Mouse (Mus musculus) kidney, embryonic 15.5 days (tissue): ENCODE measurements around the gene Arpc3. TPM values are rescaled to one million over a fixed set of nuclear protein-coding genes. Genes with fewer than 3 reads are reported as not detected.

ENCODE experiments used
- ATAC-seq: fragments of 200-750 bp; cut with Nextera tagmentation; replicated peaks from 2 replicates; pipeline ENCODE4 v1.8.0; 2017; ENCODE audit warnings: moderate TSS enrichment; ENCODE audit not compliant: low FRiP score
- H3K27ac ChIP-seq: fragments of 300-500 bp; sonication (generic); 2 replicates; pipeline ENCODE4 v1.5.1; 2015; ENCODE audit warnings: mild to moderate bottlenecking, inconsistent platforms
- H3K27me3 ChIP-seq: fragments of 300-500 bp; sonication (generic); 2 replicates; pipeline ENCODE4 v1.6.1; 2015; ENCODE audit warnings: inconsistent platforms
- H3K36me3 ChIP-seq: fragments of 300-500 bp; sonication (generic); 2 replicates; pipeline ENCODE4 v1.6.1; 2015; ENCODE audit warnings: inconsistent platforms
- H3K4me1 ChIP-seq: fragments of 300-500 bp; sonication (generic); 2 replicates; pipeline ENCODE4 v1.6.1; 2015; ENCODE audit warnings: inconsistent platforms
- H3K4me2 ChIP-seq: fragments of 300-500 bp; sonication (generic); 2 replicates; pipeline ENCODE4 v1.6.1; 2015; ENCODE audit warnings: moderate library complexity, mild to moderate bottlenecking, inconsistent platforms
- H3K4me3 ChIP-seq: fragments of 300-500 bp; sonication (generic); replicated peaks from 2 replicates; pipeline ENCODE4 v1.5.1; 2015; ENCODE audit warnings: mild to moderate bottlenecking, inconsistent platforms
- H3K9ac ChIP-seq: fragments of 300-500 bp; sonication (generic); 2 replicates; pipeline ENCODE4 v1.6.1; 2015; ENCODE audit warnings: mild to moderate bottlenecking, inconsistent platforms
- H3K9me3 ChIP-seq: fragments of 300-500 bp; sonication (generic); replicated peaks from 2 replicates; pipeline ENCODE4 v1.6.1; 2016; ENCODE audit warnings: inconsistent platforms
- WGBS: fragments of 180-500 bp; shearing (Covaris S2); methylation state at CpG from one replicate; pipeline ENCODE4 v1.1.7; 2015; ENCODE audit warnings: mixed read lengths; 5-methylcytosine and 5-hydroxymethylcytosine counted together
- polyA plus RNA-seq: library from polyadenylated mRNA; unstranded; fragments of >200 nt; fragmentation: Nextera tagmentation; extraction: Ambion mirVana; gene quantifications from 2 replicates; pipeline ENCODE4 v1.2.1, GENCODE M21; 2015

Arpc3 gene
- polyA plus RNA-seq, 1 experiment from 2014 or later: 131 TPM

- H3K4me1 ChIP-seq: peaks cover 5% of the 10 kb centered on the region
- WGBS: 96% methylated on average over 12 of the region's 12 CpGs
- H3K9ac ChIP-seq: no peak overlapping the region
- H3K9me3 ChIP-seq: no peaks in the 10 kb centered on the region
- H3K4me3 ChIP-seq: no peak overlapping the region
- no peak for ATAC-seq
- H3K4me2 ChIP-seq: no peak overlapping the region
- peaks cover 70% of the 10 kb centered on the region for H3K36me3 ChIP-seq
- no peak overlapping the region for H3K27ac ChIP-seq
- H3K27me3 ChIP-seq: no peaks in the 10 kb centered on the region
Observed at GRCm38 (mm10) chr5:122378171-122378570, 13.5 kb upstream of the Arpc3 start.

GRCm38 (mm10) chr5:122379374-122380155, 12.1 kb upstream of the Arpc3 start:
- Histone ChIP-seq H3K4me3 (no peak overlapping the region), H3K9ac (no peak overlapping the region), H3K27me3 (no peaks in the 10 kb centered on the region), H3K9me3 (no peaks in the 10 kb centered on the region), H3K4me1 (no peaks in the 10 kb centered on the region), H3K27ac (no peak overlapping the region), H3K36me3 (peaks cover 67% of the 10 kb centered on the region), H3K4me2 (no peak overlapping the region)
- 50% methylated on average over 11 of the region's 11 CpGs for WGBS
- ATAC-seq: peak; percentile 18; the same call in 1 of the 2 replicates

DNA sequence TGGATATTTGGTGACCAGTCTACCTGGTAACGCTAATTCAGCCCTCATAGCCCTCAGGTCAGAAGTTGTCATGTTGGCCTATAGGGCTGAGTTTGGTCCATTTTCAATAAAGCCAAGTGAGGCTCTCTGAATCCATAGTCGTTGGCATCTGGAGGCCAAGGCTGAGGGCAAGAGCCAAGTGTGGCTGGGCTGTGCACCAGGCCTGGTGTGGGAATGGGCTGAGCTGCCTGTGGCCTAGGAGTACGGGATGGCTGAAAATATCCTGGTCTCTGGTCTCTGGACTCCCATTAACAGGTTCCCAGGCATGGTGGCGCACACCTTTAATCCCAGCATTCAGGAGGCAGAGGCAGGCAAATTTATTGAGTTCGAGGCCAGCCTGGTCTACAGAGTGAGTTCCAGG, 1.7 kb upstream of the Arpc3 start:
- ATAC-seq: no peak
- H3K27ac ChIP-seq: no peak overlapping the region
- peaks cover 15% of the 10 kb centered on the region for H3K4me1 ChIP-seq
- H3K36me3 ChIP-seq: peaks cover 6% of the 10 kb centered on the region; the same call in 1 of the 2 replicates
- no peaks in the 10 kb centered on the region for H3K9me3 ChIP-seq
- H3K4me3 ChIP-seq: no peak overlapping the region
- H3K27me3 ChIP-seq: no peaks in the 10 kb centered on the region
- WGBS: 92% methylated on average over 5 of the region's 5 CpGs
- no peak overlapping the region for H3K4me2 ChIP-seq
- no peak overlapping the region for H3K9ac ChIP-seq

- Histone ChIP-seq H3K27me3 (no peaks in the 10 kb centered on the region), H3K4me3 (no peak overlapping the region), H3K9ac (no peak overlapping the region), H3K9me3 (no peaks in the 10 kb centered on the region), H3K36me3 (peaks cover 9% of the 10 kb centered on the region; the same call in 1 of the 2 replicates), H3K27ac (no peak overlapping the region), H3K4me2 (no peak overlapping the region), H3K4me1 (peaks cover 17% of the 10 kb centered on the region)
- ATAC-seq: no peak
Observed at GRCm38 (mm10) chr5:122390671-122391070, 1.0 kb upstream of the Arpc3 start.

GRCm38 (mm10) chr5:122391178-122391785, 396 bp upstream of the Arpc3 start:
- peaks cover 17% of the 10 kb centered on the region for H3K4me1 ChIP-seq

GRCm38 (mm10) chr5:122392227-122393004, 738 bp downstream of the Arpc3 start:
- Histone ChIP-seq H3K27ac (peak overlapping the region; percentile 82; the same call in 1 of the 2 replicates), H3K4me2 (peak overlapping the region; percentile 74), H3K4me1 (peaks cover 17% of the 10 kb centered on the region), H3K4me3 (peak overlapping the region; percentile 93), H3K27me3 (no peaks in the 10 kb centered on the region), H3K9ac (peak overlapping the region; percentile 88), H3K36me3 (peaks cover 19% of the 10 kb centered on the region), H3K9me3 (no peaks in the 10 kb centered on the region)
- ATAC-seq: no peak
- 13% methylated on average over 19 of the region's 19 CpGs for whole genome bisulfite sequencing

More at GRCm38 (mm10) chr5:122391178-122391785, 396 bp upstream of the Arpc3 start:
- ATAC-seq: no peak
- Histone ChIP-seq H3K9me3 (no peaks in the 10 kb centered on the region), H3K36me3 (peaks cover 9% of the 10 kb centered on the region; the same call in 1 of the 2 replicates), H3K4me3 (peak overlapping the region; percentile 93), H3K9ac (no peak overlapping the region), H3K4me2 (peak overlapping the region; percentile 74), H3K27me3 (no peaks in the 10 kb centered on the region), H3K27ac (no peak overlapping the region)
- WGBS: 52% methylated on average over 16 of the region's 16 CpGs

- Histone ChIP-seq H3K27ac (no peak overlapping the region), H3K9me3 (no peaks in the 10 kb centered on the region), H3K9ac (no peak overlapping the region), H3K27me3 (no peaks in the 10 kb centered on the region), H3K4me3 (no peak overlapping the region), H3K36me3 (peaks cover 32% of the 10 kb centered on the region), H3K4me2 (no peak overlapping the region), H3K4me1 (peaks cover 17% of the 10 kb centered on the region)
- ATAC-seq: no peak
- 50% methylated on average over 2 of the region's 2 CpGs for WGBS
Observed at GRCm38 (mm10) chr5:122393887-122394286, 2.2 kb downstream of the Arpc3 start.

DNA sequence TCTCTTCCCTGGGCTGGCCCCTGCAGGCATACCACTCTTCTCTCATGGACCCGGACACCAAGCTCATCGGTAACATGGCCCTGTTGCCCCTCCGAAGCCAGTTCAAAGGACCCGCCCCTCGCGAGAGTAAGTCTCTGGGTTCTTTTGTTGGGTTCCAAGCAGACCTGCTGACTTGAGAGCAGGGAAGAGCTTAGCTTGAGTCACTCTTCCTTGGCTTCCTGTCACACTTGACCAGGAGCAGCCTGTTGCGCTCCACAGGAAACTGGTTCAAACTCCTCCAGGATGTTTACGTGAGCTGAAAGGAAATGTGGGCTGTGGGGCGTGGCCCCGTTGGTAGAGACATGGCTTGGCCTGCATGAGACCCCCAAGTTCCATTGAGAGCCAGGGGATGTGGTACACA, 5.1 kb downstream of the Arpc3 start:
- WGBS: 85% methylated on average over 10 of the region's 10 CpGs
- 0 out of 2 replicates have a peak overlapping the region, but pooled peaks have one; percentile 14 for H3K4me3 ChIP-seq
- no peak overlapping the region for H3K9ac ChIP-seq
- H3K4me1 ChIP-seq: peaks cover 25% of the 10 kb centered on the region
- no peaks in the 10 kb centered on the region for H3K9me3 ChIP-seq
- peak overlapping the region; percentile 78 for H3K27ac ChIP-seq
- no peaks in the 10 kb centered on the region for H3K27me3 ChIP-seq
- ATAC-seq: 0 out of 2 replicates have a peak, but pooled peaks have one; percentile 27
- 0 out of 2 replicates have a peak overlapping the region, but pooled peaks have one; percentile 14 for H3K4me2 ChIP-seq
- peaks cover 56% of the 10 kb centered on the region for H3K36me3 ChIP-seq

DNA sequence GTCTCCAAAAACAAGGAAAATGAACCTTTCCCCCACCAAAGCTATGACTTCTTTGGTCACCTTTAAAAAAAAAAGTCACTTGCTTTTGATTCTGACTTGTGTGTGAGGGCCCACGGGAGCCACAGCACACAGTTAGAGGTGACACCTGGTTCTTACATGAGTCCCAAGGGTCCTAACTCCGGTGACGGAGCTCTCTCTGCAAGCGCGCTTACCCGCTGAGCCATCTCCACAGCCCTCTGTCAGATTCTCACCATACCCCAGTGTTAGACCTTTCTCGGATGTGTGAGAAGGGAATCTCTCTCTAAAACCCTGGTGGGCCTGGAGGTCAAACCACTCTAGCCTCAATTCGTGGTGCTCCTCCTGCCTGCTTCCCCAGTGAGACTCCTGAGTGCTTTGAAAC, 5.8 kb downstream of the Arpc3 start:
- H3K27ac ChIP-seq: peak overlapping the region; percentile 78; the same call in 1 of the 2 replicates
- H3K9ac ChIP-seq: no peak overlapping the region
- no peak overlapping the region for H3K4me3 ChIP-seq
- WGBS: 89% methylated on average over 8 of the region's 8 CpGs
- ATAC-seq: no peak
- H3K4me2 ChIP-seq: no peak overlapping the region
- no peaks in the 10 kb centered on the region for H3K27me3 ChIP-seq
- H3K4me1 ChIP-seq: peaks cover 21% of the 10 kb centered on the region
- peaks cover 63% of the 10 kb centered on the region for H3K36me3 ChIP-seq
- no peaks in the 10 kb centered on the region for H3K9me3 ChIP-seq

GRCm38 (mm10) chr5:122399871-122400270, 8.2 kb downstream of the Arpc3 start:
- Histone ChIP-seq H3K27ac (no peak overlapping the region), H3K4me3 (no peak overlapping the region), H3K4me2 (no peak overlapping the region), H3K4me1 (peaks cover 11% of the 10 kb centered on the region), H3K27me3 (no peaks in the 10 kb centered on the region), H3K9me3 (no peaks in the 10 kb centered on the region), H3K9ac (no peak overlapping the region), H3K36me3 (peaks cover 82% of the 10 kb centered on the region)
- 93% methylated on average over 8 of the region's 8 CpGs for WGBS
- no peak for ATAC-seq

DNA sequence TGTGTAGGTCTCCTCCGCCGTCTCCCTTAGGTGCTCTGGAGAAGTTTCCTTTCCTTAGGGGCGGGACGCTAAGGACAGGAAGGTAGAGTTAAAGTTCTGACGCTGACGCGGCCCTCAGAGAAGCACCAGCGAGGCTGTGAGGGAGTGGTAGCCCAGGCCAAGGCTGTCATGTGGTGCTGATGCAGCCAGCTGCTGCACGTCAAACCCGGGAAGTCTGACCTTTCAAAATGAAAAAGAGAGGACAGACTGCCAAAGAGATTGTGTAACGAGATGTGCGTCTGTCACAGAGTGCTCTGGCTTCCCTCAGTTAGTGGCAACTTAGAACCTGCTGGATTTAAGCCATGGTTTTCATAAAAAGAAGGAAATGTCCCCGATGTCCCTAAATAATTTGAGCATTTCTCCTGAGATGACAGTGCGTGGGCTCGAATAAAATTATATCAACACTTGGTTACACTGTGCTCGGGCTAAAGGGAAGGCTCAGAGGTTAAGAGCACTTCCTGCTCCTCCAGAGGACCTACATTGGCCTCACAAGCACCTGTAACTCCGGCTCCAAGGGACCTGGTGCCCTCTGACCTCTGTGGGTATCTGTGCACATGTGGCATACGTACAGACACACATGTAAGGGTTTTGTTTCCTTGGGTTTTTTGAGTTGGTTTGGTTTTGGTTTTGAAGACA, 9.1 kb downstream of the Arpc3 start:
- peaks cover 8% of the 10 kb centered on the region for H3K4me1 ChIP-seq
- H3K4me2 ChIP-seq: no peak overlapping the region
- 61% methylated on average over 18 of the region's 18 CpGs for WGBS
- no peak overlapping the region for H3K27ac ChIP-seq
- H3K9ac ChIP-seq: no peak overlapping the region
- no peak overlapping the region for H3K4me3 ChIP-seq
- no peaks in the 10 kb centered on the region for H3K27me3 ChIP-seq
- no peak for ATAC-seq
- H3K9me3 ChIP-seq: no peaks in the 10 kb centered on the region
- H3K36me3 ChIP-seq: peaks cover 87% of the 10 kb centered on the region
